Mouse (Mus musculus) brown adipose tissue, adult 24 weeks (tissue): ENCODE data around the gene Col23a1. TPM values are rescaled to one million over a fixed set of nuclear protein-coding genes. Genes with fewer than 3 reads are reported as not detected.

Experiments
- H3K27ac ChIP-seq: fragments of 200-500 bp; replicated peaks from 2 replicates; pipeline ENCODE4 v1.5.1; 2012; ENCODE audit warnings: low read depth, mild to moderate bottlenecking, low read length
- H3K4me1 ChIP-seq: fragments of 200-500 bp; 2 replicates; pipeline ENCODE4 v1.6.1; 2012; ENCODE audit warnings: low read length, mixed read lengths; ENCODE audit not compliant: control insufficient read depth, insufficient read depth, insufficient read length
- H3K4me3 ChIP-seq: fragments of 200-500 bp; 2 replicates; pipeline ENCODE4 v1.5.1; 2012; ENCODE audit warnings: low read depth, mild to moderate bottlenecking, low read length, moderate library complexity; ENCODE audit not compliant: insufficient read depth
- polyA plus RNA-seq: library from polyadenylated mRNA; stranded (reverse); fragments of >200 nt; gene quantifications from 2 replicates; pipeline ENCODE4 v1.2.4, GENCODE M21; 2012; ENCODE audit not compliant: missing spikeins, insufficient read depth, insufficient read length

Gene Col23a1
- polyA plus RNA-seq, 1 experiment: 2.3 TPM

DNA sequence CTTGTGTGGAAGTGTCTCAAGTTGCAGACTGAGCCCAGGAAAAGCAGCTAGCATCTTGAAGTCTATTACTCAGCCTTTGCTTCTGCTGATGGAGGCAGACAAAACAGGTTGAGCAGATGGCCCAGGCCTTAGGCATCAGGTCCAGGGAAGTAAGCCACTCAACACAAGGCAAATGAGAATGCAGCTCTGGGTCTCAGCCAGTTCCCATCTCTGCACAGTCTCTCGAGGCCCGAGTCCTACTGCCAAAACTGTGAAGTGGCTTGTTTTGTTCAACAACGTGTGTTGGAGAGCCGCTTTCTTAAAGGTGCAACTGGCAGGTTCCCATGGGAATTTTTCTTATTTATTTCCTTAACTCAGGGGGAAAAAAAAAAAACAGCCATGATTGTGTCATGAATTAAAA, 101.8 kb downstream of the Col23a1 start:
- no peak overlapping the region for H3K4me3 ChIP-seq
- H3K4me1 ChIP-seq: no peaks in the 10 kb centered on the region
- H3K27ac ChIP-seq: no peak overlapping the region

DNA sequence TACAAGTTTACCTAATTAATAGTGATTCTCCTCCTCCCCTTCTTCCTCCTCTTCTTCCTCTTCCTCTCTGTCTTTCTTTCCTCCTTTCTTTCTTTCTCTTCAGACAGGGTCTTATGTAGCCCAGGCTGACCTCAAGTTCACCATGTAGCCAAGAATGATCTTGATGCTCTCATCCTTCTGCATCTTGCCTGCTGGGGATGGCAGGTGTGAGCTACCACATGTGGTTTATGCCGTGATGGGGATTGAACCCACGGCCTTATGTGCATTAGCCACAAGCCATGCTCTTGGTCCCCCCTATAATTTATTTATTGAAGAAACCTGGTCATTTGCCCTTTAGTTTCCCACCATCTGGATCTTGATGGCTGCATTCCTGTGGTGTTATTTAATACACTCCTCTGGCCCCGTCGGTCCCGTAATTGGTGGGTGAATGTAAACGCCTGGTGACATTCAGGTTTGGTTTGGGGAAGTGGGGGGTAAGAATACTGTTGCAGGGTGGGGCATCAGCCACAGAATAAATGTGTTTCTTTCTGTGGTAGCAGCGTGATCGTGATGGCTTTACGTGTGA, 104.7 kb downstream of the Col23a1 start:
- H3K4me3 ChIP-seq: no peak overlapping the region
- H3K27ac ChIP-seq: no peak overlapping the region
- no peaks in the 10 kb centered on the region for H3K4me1 ChIP-seq

DNA sequence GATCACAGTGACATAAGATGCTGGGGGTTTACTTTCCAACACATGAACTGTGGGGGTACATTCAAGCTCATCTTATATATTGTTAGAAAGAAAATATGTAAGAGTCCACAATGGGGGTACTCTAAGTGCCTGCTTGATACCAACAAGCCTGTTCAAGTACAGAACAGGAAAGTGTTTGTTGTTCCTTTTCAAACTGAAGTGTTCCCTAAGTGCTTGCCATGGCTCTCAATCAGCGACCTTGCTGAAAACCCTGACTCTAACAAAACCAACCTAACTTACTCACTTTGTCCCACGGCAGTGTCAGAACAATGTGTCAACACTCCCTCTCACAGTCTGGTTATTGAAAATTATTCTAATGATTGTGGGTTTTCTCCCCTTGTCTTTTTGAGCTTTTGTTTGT, 106.7 kb downstream of the Col23a1 start:
- Histone ChIP-seq H3K27ac (no peak overlapping the region), H3K4me1 (no peaks in the 10 kb centered on the region), H3K4me3 (no peak overlapping the region)

DNA sequence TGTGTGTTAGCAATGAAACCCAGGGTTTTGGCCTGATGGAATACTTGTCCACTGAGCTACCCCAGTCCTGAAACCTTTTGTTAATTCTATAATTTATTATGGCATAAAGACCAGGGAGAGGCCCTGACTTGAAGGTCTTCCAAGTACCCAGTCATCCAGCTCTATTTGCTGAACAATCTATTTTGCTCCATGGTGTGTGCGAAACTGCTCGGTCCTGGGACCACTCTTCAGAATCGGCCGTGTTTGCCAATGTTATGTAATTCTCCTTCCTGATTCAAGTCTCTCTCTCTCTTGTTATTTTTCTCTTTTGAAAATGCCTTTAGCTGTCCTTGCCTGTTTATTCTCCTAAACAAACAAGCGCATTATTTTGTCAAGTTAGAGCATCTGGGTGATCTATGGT, 108.4 kb downstream of the Col23a1 start:
- H3K4me3 ChIP-seq: no peak overlapping the region
- no peaks in the 10 kb centered on the region for H3K4me1 ChIP-seq
- H3K27ac ChIP-seq: no peak overlapping the region

DNA sequence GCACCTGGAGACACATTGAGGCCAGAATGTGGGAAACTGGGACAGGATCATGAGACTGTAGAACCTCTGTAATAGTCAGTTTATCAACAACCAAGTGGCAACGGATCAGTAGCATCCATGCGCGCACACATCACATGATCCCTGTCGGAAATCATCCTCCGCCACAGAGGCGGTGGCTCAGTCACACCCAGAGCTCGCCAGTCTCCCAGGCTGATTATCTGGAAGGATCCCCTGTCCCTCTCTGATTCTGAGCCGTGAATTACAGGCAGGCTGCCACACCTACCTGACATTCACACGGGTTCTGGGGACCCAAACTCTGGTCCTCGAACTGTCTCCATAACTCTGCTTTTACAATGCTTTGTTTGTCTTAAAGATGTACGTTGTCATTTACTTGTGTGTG, 110.6 kb downstream of the Col23a1 start:
- Histone ChIP-seq H3K27ac (no peak overlapping the region), H3K4me1 (no peaks in the 10 kb centered on the region), H3K4me3 (no peak overlapping the region)

DNA sequence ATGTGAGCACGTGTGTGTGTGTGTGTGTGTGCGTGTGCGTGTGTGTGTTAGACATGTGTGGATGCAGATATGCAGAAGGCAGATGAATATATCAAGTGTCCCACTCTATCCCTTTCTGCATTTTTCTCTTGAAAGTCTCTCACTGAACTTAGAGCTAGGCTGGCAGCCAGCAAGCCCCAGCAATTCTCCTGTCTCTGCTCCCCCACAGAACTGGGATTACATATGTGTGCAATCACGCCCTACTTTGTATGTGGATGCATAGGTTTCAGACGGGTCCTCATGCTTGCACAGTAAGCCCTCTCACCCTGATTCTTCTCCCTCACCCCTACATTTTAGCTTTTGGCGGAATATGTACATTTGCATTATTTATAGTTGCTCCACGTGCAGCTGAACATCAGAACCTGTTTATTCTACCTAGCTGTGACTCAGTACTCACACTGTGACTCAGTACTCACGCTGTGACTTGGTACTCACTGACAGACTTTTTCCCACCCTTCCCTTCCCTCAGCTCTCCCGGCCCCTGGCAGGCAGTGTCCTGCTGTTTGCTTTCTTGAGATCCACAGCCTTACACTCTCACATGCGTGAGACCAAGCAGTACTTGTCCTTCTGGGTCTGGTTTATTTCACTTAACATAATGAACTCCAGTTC, 111.9 kb downstream of the Col23a1 start:
- Histone ChIP-seq H3K4me1 (no peaks in the 10 kb centered on the region), H3K27ac (no peak overlapping the region), H3K4me3 (no peak overlapping the region)

DNA sequence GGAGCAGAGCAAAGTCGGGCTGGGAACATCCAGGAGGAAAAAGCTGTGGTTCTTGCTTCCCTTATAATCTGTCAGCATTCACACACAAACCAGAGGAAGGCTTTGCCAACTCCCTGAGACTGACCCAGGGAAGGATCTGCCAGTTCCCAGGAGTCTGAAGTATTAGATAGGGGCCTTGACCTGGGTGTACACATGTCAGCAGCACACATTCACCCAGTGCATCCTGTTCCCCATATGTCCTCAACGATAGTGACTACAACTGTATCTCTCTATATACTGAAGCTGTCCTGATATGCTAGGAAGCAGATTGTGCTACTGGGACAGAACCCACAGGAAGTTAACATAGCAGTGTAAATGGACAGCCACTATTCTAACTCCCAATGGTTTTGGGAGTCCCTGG, 114.2 kb downstream of the Col23a1 start:
- Histone ChIP-seq H3K4me3 (no peak overlapping the region), H3K27ac (no peak overlapping the region), H3K4me1 (no peaks in the 10 kb centered on the region)

DNA sequence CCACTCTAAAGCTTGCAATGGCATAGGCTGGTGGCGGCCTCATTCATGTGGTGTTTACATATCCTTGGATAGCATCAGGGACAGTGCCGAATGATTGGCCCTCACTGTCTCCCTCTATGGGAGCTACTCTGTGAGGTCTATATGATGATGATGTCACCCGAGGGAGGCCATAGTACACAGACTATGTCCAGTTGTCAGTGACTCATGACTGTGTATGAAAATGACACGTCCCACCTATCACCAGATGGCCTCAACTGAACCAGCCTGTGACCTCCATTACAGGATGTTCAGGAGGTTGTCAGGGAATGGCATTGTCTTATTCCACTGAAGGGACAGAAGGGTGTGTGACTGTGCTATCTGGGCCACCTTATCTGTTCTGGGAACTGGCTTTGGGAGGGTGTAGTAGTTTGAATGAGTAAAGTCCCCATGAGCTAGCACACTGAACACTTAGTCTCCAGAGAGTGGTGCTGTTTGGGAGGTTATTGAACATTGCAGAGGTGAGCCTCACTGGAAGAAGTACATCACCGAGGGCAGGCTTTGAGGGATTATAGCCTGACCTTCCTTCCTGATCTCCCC, 115.2 kb downstream of the Col23a1 start:
- Histone ChIP-seq H3K4me1 (no peaks in the 10 kb centered on the region), H3K4me3 (no peak overlapping the region)

DNA sequence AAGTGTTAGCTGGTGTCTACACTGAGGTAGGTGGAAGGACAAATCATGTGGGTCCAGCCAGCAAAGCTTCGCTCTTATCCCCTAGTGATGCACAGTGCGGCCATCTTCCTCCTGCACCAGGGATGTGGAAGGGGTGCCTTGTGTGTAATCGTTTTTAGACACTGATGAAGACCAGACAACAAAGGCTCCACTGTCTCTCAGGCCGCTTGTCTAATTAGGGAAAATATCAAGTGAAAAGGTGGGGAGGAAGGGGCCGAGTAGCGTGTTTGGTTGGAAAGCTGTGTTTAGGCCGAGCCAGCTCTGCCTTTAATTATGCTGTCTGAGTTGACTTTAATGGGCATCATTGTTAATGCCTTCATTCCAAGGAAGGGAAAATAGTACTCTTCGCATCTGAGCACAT, 116.8 kb downstream of the Col23a1 start:
- Histone ChIP-seq H3K4me3 (no peak overlapping the region), H3K27ac (no peak overlapping the region), H3K4me1 (no peaks in the 10 kb centered on the region)

More for the DNA sequence above, 115.2 kb downstream of the Col23a1 start:
- H3K27ac ChIP-seq: no peak overlapping the region

DNA sequence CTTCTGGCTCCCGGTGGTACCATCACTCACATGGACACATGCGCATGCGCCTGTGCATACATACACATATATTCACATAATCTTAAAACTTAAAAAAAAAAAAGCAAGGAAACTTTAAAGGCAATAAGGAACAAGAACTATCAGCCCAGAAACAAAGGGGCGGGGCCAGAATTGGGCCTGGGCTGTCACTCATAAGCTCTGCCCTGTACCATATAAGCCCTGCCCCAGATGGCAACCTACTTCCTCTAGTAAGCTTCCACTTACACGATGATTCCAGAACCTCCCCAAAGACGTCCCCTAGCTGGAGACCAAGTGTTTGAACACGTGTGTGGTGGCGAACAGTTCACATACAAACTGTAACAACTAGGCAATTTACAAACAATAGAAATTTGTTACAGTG, 117.6 kb downstream of the Col23a1 start:
- no peak overlapping the region for H3K27ac ChIP-seq
- no peak overlapping the region for H3K4me3 ChIP-seq
- no peaks in the 10 kb centered on the region for H3K4me1 ChIP-seq

DNA sequence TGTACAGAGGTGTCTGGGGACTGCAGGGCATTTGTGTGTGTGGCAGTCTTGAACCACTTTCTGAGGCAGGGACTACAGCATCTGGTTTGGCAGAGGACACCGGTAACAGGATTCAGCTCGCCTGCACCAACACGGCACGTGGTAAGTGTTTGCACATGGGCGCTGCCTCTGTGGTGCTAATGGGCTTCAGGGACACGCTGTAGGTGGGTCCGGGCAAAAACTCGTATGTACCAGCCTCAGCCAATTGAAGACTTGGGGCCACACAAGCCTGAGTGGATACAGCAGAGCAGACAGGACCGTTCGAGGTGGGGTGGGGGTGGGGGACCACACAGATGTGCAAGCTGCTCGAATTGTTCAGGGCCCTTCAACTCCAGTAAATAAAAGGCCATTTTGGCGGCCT, 121.1 kb downstream of the Col23a1 start:
- no peak overlapping the region for H3K27ac ChIP-seq
- no peak overlapping the region for H3K4me3 ChIP-seq
- no peaks in the 10 kb centered on the region for H3K4me1 ChIP-seq

DNA sequence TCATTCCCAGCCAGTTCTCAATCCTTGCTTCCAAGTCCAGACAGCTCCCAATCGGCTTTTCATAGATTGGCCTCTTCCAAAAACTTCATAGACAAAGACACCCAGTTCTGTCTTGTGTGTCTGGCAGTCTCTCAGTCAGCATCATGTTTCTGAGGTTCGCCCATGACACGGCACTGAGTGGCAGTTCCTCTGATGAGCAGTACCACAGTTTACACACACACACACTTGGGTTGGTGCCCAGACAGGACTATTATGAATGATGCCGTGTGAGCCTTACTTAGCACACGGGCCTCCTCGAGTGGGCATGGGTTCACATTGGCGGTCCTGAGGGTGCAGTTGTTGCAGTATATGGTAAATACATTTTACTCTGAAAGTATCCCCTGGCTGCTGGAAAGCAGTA, 124.8 kb downstream of the Col23a1 start:
- Histone ChIP-seq H3K4me3 (no peak overlapping the region), H3K4me1 (no peaks in the 10 kb centered on the region), H3K27ac (no peak overlapping the region)

DNA sequence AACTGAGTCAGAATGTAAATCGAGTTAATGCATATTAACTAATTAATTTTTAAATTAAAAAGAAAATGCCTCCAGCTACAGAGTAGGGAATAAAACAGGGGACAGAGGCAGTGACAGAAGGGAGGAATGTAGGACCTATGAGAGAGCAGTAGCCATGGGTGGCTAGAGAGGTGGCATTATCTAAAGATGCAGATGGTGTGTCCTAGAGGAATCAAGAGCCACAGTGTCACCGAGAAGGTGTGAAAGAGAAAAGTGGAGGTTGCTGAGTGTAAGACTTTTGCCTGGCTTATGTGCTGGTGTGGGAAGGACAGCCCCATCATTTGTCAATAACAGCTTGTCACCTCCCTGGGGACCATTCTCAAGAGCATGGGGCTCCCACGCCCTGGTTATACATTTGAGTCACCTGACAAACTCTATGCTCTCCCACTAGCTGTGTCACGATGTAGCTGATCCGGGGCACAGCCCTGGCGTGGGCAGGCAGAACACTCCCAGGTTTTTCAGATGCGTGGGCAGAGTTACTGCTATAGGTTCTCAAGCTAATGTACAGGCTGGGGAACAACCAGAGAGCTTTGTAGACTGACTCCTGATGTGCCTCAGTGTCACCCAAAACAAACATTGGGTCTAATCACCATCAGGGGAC, 125.4 kb downstream of the Col23a1 start:
- H3K4me1 ChIP-seq: no peaks in the 10 kb centered on the region
- H3K4me3 ChIP-seq: no peak overlapping the region
- H3K27ac ChIP-seq: no peak overlapping the region

DNA sequence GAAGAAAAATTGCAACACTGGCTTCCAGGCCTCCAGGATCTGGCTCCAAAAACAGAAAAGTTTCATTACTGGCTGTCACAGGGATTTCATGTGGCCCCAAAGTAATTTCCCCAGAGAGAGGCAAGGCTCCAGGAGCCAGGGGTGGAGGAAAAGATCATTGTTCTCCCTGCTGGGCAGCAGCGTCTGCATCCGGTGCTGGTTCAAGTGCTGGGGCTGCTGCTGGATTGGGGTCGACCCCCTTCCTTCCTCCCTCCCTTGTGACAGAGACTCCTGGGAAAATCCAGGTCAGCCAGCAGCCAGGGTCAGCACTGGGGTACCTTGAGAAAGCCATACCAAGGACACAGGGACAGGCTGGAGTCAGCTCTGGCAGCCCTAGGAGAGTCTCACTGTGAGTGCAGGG, 129.1 kb downstream of the Col23a1 start:
- no peak overlapping the region for H3K4me3 ChIP-seq
- no peaks in the 10 kb centered on the region for H3K4me1 ChIP-seq
- H3K27ac ChIP-seq: no peak overlapping the region

DNA sequence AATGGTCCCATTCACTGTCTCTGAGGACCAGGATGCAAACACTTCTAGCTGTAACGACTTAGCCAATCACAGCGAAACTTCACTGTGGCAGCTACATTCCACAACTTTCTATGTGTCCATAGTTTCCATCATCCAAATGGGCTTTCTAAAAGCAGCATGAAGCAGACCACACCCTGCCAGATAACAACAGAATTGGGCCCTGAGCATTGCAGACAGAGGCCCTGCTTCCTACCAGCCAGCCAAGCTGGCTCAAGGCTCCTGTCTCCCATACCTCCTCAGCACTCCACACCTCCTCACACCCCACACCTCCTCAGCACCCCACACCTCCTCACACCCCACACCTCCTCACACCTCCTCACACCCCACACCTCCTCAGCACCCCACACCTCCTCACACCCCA, 132.2 kb downstream of the Col23a1 start:
- Histone ChIP-seq H3K4me1 (no peaks in the 10 kb centered on the region), H3K27ac (no peak overlapping the region), H3K4me3 (no peak overlapping the region)

DNA sequence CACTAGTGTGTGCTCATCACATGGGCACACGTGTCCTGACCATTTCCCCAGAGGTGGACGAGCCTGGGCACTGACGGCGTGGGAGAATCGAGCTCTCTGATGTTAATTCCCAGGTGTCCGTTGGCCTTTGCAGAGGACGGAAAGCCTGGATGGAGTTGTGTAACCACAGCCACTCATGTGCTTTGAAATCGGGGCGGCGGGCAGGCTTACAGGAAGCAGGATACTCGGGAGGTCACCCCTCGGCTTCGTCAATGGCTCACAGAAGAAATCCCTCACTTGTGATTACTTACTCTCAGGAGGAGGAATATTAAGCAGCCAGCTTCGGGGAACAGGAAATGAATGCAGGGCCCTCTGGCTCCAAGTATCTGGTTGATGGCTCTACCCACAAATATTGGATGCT, 133.0 kb downstream of the Col23a1 start:
- H3K4me1 ChIP-seq: no peaks in the 10 kb centered on the region
- H3K4me3 ChIP-seq: no peak overlapping the region

More for the DNA sequence above, 133.0 kb downstream of the Col23a1 start:
- H3K27ac ChIP-seq: no peak overlapping the region
